Mouse (Mus musculus): Measurements from ENCODE around the gene Tex2.
"Not testable (repeated sequence)": the region's sequence is repeated elsewhere in the genome, so short reads cannot be mapped to it uniquely, and the experiment has no call there.

Gene Tex2

DNA sequence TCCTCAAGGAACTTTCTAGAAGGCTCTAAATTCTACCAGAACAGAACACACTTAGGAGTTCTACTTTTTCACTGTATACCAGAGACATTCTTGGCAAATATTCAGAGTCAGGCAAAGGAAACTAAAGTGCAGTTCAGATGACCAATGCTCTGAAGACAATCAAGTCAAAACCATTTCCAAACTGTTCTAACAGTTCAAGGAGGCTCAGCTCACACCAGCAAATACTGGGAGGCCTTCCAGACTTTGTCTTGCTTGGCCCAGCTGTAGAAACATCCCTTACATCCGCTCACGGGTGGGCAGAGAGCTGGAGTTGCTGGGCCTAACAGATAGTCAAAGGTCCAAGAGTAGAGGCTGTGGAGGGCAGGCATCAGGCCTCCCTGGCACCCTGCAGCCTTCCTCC is 34.1 kb downstream of the Tex2 start:
- no peak for DNase-seq (ENCODE audit: low read depth, low spot score)

- not testable (repeated sequence) for DNase-seq (ENCODE audit: low read depth, low spot score)
Observed at GRCm38 (mm10) chr11:106577624-106578355, 35.4 kb downstream of the Tex2 start.

DNA sequence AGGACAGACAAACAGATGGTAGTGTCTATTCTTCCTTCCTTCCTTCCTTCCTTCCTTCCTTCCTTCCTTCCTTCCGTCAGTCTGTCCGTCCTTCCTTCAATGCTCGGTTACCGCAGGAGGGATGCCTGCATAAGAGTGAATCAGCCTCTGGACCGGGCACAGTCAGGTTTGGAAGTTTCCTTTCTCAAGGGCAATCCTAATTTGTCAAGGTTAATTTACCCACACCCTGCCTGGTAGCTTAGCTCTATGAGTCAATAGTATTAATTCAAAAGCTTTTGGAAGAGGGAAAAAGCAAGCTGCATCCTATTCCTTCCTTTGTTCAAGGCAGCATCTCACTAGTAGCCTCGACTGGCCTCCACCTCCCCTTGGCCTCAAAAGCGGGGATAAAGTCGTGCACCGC is 38.8 kb downstream of the Tex2 start:
- DNase-seq (ENCODE audit: low read depth, low spot score) = no peak

DNA sequence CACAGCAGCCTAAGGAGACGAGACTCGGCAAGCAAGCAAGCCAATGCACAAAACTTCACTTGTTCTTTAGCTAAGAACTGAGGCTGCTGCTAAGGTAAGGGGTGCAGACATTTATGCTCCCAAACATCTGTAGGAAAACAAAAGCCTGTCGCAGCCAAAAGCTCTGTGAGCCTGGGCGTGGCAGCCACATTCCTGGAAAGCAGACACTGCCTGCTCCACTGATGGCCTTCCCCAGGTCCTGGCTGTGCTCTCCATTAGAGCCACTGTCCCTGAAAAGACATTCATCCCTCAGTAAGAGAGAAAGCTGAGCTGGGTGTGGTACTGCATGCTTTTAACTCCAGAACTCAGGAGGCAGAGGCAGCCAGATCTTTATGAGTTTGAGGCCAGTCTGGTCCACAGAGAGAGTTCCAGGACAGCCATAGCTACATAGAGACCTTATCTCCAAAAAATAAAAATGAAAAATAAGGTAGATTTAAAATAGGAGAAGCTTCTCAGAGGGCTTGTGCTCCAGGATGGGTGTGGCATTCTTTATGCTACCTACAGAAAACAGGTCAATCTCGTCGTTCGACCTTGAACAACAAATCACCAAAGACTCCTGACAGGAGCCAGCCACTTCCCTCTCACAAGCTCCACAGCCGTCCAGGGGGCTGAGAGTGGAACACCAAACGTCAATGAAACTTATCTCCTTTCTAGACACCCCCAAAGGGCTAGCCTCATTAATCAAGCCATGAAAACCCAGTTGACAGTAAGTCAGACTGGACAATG is 39.6 kb downstream of the Tex2 start:
- no peak for DNase-seq (ENCODE audit: low read depth, low spot score)

- no peak for DNase-seq (ENCODE audit: low read depth, low spot score)
Observed at GRCm38 (mm10) chr11:106572958-106573357, 40.3 kb downstream of the Tex2 start.

- DNase-seq (ENCODE audit: low read depth, low spot score) = no peak
Observed at GRCm38 (mm10) chr11:106572020-106572782, 41.0 kb downstream of the Tex2 start.

DNA sequence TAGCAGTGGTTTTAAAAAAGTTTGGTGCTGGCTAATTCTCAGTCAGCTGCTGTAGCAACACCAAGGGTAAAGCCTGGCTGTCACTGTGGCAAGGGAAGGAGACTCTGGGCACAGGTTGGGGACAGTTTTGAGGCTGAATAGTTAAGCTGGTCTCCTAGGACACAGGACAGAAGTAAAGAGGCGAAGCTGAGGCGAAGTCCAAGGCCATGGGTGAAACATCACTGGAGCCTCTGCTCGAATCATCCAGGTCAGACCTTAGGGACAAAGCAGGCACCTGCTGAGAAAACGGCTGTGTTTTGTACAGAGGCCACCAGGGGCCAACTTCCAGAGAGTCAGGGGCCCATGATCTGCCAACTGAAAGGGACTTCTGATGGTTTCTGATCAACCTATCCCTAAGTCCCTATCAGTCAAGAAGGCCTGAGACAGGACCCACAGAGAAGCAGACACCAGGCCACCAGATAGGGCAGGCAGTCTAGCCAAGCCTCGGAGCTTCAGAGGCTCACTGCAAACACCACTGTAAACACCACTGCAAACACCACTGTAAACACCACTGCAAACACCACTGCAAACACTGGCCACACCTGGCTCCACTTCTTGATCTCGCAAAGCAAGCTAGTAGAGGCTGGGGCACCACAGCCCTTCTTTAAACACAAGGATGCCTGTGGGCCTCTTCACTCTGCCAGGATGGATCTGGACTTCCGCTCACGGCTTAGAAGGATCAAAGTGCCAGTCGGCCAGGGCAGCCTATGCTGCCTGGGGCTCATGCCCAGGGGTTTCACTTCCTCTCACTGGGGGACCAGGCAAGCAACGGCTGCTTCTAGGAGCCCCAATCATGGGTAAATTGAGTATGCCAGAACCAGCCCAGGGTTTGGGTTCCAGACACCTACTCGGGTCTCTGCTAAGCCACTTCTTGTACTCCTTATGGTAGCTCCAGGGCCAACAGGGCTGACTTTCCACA is 41.9 kb downstream of the Tex2 start:
- DNase-seq (ENCODE audit: low read depth, low spot score) = no peak

DNA sequence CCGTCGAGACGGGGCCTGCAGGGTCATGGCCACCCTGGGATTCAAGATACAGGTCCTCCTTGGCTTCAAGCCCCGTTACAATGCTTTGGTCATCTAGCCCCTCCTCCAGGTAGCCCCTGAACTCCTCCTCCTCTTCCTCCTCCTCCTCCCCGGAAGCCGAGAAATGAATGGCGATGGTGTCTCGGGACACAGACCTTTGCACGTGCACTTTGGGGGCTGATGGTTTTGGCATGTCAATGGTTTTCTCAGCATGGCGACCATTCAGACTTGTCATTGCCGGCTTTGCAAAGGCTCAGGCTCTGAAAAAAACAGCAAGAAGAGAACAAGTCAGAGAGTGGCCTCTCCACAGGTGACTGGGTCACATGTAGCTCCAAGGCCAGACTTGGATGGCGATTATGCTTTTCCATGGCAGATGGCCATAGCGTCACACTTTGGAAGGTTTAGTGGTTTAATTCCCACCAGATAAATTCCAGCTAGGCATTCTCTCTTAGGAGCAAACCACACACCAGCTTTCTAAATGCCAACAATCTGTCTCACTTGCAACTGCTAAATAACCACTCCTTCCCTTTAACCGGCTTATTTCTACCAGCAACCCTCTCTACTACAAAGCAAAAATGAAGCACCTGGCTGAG is 44.8 kb downstream of the Tex2 start:
- no peak for DNase-seq (ENCODE audit: low read depth, low spot score)

DNA sequence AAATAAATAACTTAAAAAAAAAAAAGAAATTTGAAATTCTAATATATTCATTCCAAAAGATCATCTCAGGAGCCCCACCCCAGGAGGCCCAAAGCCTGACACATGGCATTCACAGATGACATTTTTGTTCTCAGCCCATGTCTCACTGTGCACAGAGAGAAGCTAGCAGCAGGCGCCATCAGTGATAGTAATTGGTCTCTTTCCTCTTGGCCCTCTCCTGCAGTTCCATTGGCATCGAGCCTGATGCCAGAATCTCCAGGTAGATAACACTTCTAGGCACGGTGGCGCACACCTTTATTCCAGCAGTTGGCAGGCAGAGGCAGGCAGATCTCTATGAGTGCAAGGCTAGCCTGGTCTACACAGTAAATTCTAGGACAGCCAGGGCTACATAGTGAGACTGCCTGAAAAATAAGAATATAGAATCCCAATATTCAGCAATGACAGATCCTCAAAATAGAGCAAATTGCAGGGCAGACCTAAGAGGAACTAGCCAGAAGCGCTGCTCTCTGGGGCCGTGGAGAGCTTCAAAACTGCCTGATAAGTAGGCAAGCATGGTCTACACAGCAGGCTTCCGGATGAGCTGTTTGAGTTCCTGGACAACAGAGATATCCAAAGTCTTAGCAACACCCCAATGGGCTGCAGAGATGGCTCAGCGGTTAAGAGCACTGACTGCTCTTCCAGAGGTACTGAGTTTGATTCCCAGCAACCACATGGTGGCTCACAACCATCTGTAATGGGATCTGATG is 47.0 kb downstream of the Tex2 start:
- DNase-seq (ENCODE audit: low read depth, low spot score) = no peak

DNA sequence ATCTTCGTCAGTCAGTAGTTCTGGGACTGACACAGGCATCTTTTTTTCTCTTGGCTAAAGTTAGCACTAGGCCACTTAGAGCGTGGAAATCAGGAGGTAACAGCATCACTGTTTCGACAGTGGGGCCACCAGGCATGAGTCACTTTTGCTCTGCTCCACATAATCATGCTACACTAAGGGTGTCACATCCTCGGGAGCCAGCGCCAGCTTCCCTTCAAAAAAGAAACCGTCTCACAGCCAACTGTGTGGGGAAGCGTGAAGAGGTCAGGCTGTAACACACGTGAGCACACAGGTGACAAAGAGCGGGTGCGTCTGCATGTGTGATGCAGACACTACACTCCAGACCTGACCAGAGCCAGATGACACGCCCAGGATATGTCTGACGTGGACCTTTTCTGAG is 49.0 kb downstream of the Tex2 start:
- no peak for DNase-seq (ENCODE audit: low read depth, low spot score)

DNA sequence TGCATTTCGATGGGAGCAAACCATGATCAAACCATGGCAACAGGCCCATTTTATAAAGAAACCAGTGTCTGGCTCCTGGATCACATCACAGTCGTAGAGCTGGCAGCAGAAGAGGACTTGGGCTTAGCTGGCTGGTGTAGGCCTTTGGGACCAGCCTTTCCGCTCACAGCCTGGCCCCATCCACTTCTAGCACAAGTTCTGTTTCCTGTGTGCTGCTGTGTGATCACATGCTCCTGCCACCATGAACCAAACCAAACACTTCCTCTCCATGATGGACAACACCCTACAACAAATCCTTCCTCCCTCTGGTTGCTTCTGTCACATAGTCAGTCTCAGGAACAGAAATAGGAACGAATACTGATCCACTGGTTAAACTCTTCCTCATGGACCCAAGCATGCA is 50.5 kb downstream of the Tex2 start:
- DNase-seq (ENCODE audit: low read depth, low spot score) = no peak

DNA sequence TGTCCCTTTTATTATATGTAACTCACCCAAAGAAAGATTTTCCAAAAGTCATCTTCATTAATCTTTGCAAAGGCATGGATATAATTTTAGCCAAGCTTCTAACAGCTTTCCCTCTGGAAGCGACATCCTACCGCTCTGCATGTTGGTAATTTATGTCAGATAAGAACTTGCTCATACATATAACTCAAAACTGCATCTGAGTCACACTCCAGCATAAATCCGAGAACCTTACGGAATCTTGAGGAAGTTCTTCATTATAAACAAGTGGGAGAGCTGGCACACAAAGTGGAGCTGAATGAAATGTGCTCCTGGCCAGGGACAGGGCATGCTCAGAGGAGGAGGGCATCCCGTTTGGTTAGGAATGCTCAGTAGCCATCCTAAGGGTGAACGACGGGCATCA is 53.5 kb downstream of the Tex2 start:
- DNase-seq (ENCODE audit: low read depth, low spot score) = no peak

DNA sequence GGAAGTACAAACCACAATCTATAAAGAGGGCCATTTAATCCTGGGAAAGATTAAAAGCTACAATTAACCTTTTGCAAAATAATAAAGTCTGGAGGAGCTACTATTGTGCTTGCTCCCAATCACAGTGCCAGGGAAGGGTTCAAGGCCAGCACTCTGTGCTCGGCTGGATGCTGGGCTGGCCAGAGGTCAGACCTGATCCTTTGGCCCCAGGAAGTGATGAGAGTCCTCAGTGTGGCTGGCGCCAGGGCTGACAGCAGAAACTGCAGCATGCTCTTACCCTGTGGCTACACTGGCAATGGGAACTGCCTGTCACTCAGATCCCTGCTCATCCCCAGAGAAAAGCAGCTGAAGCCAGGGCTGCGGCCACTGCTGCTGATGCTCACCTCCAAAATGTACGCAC is 55.2 kb downstream of the Tex2 start:
- no peak for DNase-seq (ENCODE audit: low read depth, low spot score)

- DNase-seq (ENCODE audit: low read depth, low spot score) = no peak
Observed at GRCm38 (mm10) chr11:106557398-106557797, 55.8 kb downstream of the Tex2 start.

DNA sequence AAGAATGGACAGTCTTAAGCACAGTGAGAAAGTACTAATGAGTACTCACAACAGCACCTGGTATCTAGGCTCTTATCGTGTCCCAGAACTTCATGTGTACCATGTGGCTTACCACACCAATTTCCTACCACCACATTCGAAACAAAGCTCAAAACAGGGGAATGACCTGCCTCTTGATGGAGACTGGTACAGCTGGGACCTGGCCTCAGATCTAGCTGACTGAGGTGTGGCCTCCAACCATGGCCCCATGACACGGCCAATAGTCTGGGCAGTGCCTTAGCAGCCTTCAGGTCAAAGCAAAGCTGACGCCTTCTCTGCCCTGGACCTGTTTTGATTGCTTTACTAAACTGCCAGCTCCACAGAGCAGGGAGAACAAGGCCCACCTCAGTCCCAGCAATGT is 56.5 kb downstream of the Tex2 start:
- DNase-seq (ENCODE audit: low read depth, low spot score) = no peak

DNA sequence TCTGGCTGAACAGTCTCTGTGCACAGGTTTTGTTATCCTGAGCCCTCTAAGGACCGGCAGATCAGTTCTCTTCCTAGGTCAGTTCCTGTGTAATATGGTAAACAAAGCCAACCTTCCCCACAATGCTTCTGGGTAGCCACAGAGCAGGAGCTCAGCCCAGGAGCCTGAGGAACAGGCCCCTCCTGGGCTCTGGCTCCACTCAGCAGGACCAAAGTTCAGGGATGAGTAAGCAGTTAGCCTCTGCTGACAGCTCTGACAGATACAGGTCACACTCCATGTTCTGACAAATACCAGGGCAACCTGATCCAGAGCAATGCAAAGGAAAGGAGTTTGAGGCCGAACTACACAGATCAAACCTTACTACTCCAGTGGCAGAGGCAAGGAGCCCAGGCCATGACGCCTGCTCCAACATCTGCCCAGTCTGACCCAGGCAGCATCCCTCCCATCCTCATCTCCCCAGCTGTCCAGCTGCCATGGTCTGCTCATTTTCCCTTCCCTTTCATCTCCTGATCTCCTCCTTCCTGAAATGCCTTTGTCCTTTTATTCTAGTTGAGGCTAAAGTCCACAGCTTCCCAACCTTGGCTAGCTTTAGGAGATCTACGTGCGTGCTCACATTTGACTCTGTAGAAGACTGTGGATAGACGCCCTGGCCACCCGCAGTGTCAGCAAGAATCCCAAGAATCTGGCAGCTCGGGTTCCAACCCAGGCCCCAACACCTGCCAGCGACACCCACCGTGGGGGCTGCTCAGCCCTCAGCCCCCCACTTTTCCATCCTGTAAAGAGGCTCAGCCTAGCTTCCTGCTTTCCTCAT is 57.2 kb downstream of the Tex2 start:
- DNase-seq (ENCODE audit: low read depth, low spot score) = no peak

DNA sequence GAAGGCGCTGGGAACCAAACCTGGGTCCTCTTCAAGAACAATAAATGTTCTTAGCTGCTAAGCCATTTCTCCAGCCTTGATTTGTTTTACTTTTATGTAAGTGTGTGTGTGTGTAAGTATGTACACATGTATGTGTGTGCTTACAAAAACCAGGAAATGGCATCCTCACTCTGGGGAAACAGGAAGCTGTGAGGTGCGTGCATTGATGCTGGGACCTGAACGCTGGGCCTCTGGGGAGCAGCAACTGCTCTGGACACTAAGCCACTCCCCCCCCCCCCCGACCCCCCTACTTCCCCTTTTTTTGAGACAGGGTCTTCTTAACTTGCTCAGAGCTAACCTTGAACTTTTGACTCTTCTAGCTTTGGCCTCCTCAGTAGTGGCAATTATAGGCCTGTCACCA is 62.8 kb downstream of the Tex2 start:
- no peak for DNase-seq (ENCODE audit: low read depth, low spot score)

GRCm38 (mm10) chr11:106546081-106546480 is 67.1 kb downstream of the Tex2 start:
- DNase-seq (ENCODE audit: low read depth, low spot score) = no peak

DNA sequence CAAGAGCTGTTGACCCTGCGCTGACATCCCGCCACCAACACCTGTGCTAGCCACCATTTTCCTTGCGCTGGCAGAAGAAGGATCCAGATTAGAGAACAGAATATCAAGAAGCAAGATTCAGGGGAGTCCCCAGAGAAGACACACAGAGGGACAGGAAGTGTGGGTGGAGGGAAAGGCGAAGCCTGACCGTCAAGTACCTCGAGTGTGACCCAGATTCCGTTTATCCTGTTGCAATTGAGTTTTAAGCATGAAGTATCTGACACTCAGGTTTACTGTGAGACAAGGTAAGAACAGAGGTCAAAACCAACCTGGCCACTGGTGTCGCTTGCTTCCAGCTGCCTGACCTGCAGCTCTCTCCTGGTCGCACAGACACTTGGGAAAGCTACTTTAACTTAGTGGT is 68.3 kb downstream of the Tex2 start:
- DNase-seq (ENCODE audit: low read depth, low spot score) = no peak

Measured in brain, embryonic 18.5 days (tissue).